Mouse (Mus musculus) C2C12 (cell line): Measurements from ENCODE around the gene Rabgef1. TPM values are rescaled to one million over a fixed set of nuclear protein-coding genes. Genes with fewer than 3 reads are reported as not detected.

Experiments used
- H3K27me3 ChIP-seq: one replicate; pipeline ENCODE4 v1.6.1; 2011; ENCODE audit not compliant: control insufficient read depth, insufficient read depth, insufficient read length
- H3K36me3 ChIP-seq: one replicate; pipeline ENCODE4 v1.6.1; 2011; ENCODE audit not compliant: control insufficient read depth, insufficient read depth
- H3K4me3 ChIP-seq: one replicate; pipeline ENCODE4 v1.5.1; 2011; ENCODE audit warnings: mild to moderate bottlenecking, control low read depth; ENCODE audit not compliant: poor library complexity, insufficient read depth, severe bottlenecking
- H3K79me2 ChIP-seq: one replicate; pipeline ENCODE4 v1.6.1; 2011; ENCODE audit not compliant: control insufficient read depth, insufficient read depth
- H3K79me3 ChIP-seq: one replicate; pipeline ENCODE4 v1.6.1; 2011; ENCODE audit warnings: low read depth, control low read depth
- H3ac ChIP-seq: one replicate; pipeline ENCODE3; 2011; ENCODE audit warnings: low read depth; ENCODE audit not compliant: control insufficient read depth, insufficient read length
- CEBPB ChIP-seq: IDR thresholded peaks from one replicate; pipeline ENCODE4 v1.6.1; 2011; ENCODE audit warnings: low read depth, mild to moderate bottlenecking, control low read depth, moderate library complexity
- CTCF ChIP-seq: IDR thresholded peaks from one replicate; pipeline ENCODE4 v1.5.1; 2011; ENCODE audit not compliant: control insufficient read depth, insufficient read depth, insufficient read length
- FOSL1 ChIP-seq: IDR thresholded peaks from one replicate; pipeline ENCODE4 v1.8.0; 2011; ENCODE audit warnings: mild to moderate bottlenecking, low read length; ENCODE audit not compliant: poor library complexity, insufficient read depth, severe bottlenecking
- MAX ChIP-seq: IDR thresholded peaks from one replicate; pipeline ENCODE4 v1.6.1; 2011; ENCODE audit warnings: mild to moderate bottlenecking, control low read depth
- MYOD1 ChIP-seq: IDR thresholded peaks from one replicate; pipeline ENCODE4 v1.6.1; 2011; ENCODE audit warnings: low read depth; ENCODE audit not compliant: control insufficient read depth, insufficient read length
- MYOG ChIP-seq: IDR thresholded peaks from one replicate; pipeline ENCODE4 v1.6.1; 2011; ENCODE audit not compliant: control insufficient read depth, insufficient read length; ENCODE audit errors: extremely low read depth
- USF1 ChIP-seq: IDR thresholded peaks from one replicate; pipeline ENCODE4 v1.6.1; 2011; ENCODE audit warnings: low read depth, mild to moderate bottlenecking, control low read depth, moderate library complexity
- long read RNA-seq, 2 experiments: library from polyadenylated mRNA; unstranded; transcript quantifications; one replicate each; pipeline ENCODE4 v2.0.0; 2019 to 2020
- polyA plus RNA-seq: library from polyadenylated mRNA; unstranded; fragments of >200 nt; fragmentation: generic; extraction: Trizol; gene quantifications from one replicate; pipeline ENCODE4 v1.2.1, GENCODE M21; 2012; ENCODE audit warnings: missing spikeins

The Rabgef1 gene
- 14.3 TPM for polyA plus RNA-seq
- long read RNA-seq, experiment 1, transcript Rabgef1-203 (9 exons, 2,690 nt) = major isoform, 8 of 24 reads
- long read RNA-seq, experiment 1, partial matches to known transcripts = 2 of 24 reads
- long read RNA-seq, experiment 1, other reads (novel, unspliced or antisense) = 14 of 24 reads
- long read RNA-seq, experiment 2, transcript Rabgef1-203 (9 exons, 2,690 nt) = major isoform, 74 of 159 reads
- long read RNA-seq, experiment 2, partial matches to known transcripts = 5 of 159 reads
- long read RNA-seq, experiment 2, other reads (novel, unspliced or antisense) = 78 of 159 reads

DNA sequence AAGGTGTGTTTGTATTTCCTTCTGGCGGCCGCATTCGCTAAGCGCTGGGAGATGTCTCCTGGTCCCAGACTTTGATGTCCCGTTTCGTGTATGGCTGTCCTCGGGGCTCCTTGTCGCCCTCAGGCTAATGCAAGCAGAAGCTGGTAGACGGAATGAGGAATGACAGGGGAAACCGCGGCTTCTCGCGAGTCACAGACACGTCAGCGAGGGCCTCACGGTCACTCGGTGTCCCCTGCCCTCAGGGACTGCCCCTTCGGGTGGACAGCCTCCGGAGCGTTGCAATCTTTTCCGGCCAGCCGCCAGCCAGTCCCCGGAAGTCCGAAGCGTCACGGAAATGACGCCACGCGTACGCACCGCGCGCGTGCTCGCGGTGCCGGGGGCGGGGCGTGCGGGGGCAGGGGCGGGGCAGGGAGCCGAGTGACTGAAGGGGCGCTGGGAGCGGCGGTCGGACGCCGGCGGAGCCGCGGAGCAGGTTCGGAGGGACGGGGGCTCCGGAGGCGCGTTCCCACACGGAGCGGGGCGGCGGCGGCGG is at the start of gene Rabgef1:
Gene Rabgef1 (plus strand): TSS at position 376 of the 532 bp plus-strand sequence.
- Histone ChIP-seq H3ac (peak within 1 kb of the TSS; percentile 72), H3K79me3 (peaks cover 41% of the 10 kb centered on the region), H3K27me3 (no peaks in the 10 kb centered on the region), H3K36me3 (no peaks in the 10 kb centered on the region), H3K4me3 (peak within 1 kb of the TSS; percentile 79), H3K79me2 (peaks cover 49% of the 10 kb centered on the region)
- TF ChIP-seq CTCF = no peak
- TF ChIP-seq FOSL1 = no peak
- TF ChIP-seq MAX = no peak
- TF ChIP-seq CEBPB = no peak
- TF ChIP-seq USF1 = no peak

- H3ac ChIP-seq = no peak overlapping the region
- no peaks in the 10 kb centered on the region for H3K36me3 ChIP-seq
- TF ChIP-seq MAX (no peak), CTCF (no peak)
- peaks cover 14% of the 10 kb centered on the region for H3K79me2 ChIP-seq
- no peaks in the 10 kb centered on the region for H3K79me3 ChIP-seq
- H3K4me3 ChIP-seq = no peak overlapping the region
- H3K27me3 ChIP-seq = no peaks in the 10 kb centered on the region
Measured at GRCm38 (mm10) chr5:130122355-130122754, 49.2 kb upstream of the Rabgef1 start.

- Histone ChIP-seq H3K79me3 (no peaks in the 10 kb centered on the region), H3ac (no peak overlapping the region), H3K79me2 (peaks cover 13% of the 10 kb centered on the region), H3K4me3 (no peak overlapping the region), H3K27me3 (no peaks in the 10 kb centered on the region), H3K36me3 (no peaks in the 10 kb centered on the region)
- no peak for TF ChIP-seq CTCF
- TF ChIP-seq USF1 = no peak
Measured at GRCm38 (mm10) chr5:130124271-130124670, 47.3 kb upstream of the Rabgef1 start.

DNA sequence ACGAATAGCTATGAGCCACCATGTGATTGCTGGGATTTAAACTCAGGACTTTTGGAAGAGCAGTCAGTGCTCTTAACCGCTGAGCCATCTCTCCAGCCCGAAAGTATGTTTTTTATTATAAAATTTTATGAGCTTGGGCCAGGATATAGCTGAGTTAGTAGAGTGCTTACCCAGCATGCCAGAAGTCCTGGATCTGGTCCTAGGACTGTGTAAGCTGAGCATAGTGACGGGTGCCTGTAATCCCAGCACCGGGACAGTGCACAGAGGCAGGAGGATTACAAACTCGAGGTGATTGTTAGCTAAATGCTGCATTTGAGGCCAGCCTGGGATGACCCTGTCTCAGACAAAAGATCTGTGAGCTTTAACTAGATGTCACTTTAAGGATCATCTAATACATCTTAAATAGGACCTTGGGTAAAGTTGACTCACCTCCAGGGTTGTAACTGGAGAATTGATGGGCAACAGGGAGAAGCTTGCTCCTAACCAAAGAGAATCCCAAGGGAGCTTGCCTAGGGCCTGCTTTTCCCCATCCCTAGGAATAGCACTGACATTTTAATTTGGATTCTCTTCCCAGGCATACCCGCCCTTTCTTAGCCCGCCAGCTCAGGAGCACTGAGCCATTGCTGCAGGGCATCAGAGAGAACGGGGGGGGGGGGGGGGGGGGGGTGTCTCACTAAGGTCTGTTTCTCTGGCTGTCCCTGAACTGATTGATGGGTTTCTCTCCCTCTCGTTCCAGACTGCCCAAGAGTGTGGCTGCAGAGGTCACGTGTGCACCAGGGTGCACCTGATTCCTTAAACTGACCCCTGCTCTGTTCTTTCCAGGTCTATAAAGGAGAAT is 42.7 kb upstream of the Rabgef1 start:
- H3K79me2 ChIP-seq = no peaks in the 10 kb centered on the region
- TF ChIP-seq MAX (no peak), MYOD1 (no peak), MYOG (no peak), USF1 (no peak), FOSL1 (no peak), CTCF (no peak)
- H3K27me3 ChIP-seq = no peaks in the 10 kb centered on the region
- no peaks in the 10 kb centered on the region for H3K79me3 ChIP-seq
- H3K36me3 ChIP-seq = no peaks in the 10 kb centered on the region
- H3ac ChIP-seq = peak overlapping the region; percentile 40
- no peak overlapping the region for H3K4me3 ChIP-seq

- no peaks in the 10 kb centered on the region for H3K79me2 ChIP-seq
- no peak for TF ChIP-seq FOSL1
- TF ChIP-seq MYOD1 = no peak
- no peak for TF ChIP-seq CEBPB
- no peak for TF ChIP-seq MAX
- no peak for TF ChIP-seq USF1
- no peak for TF ChIP-seq MYOG
- no peak for TF ChIP-seq CTCF
- no peaks in the 10 kb centered on the region for H3K36me3 ChIP-seq
- no peaks in the 10 kb centered on the region for H3K79me3 ChIP-seq
- no peaks in the 10 kb centered on the region for H3K27me3 ChIP-seq
- H3ac ChIP-seq = no peak overlapping the region
- H3K4me3 ChIP-seq = no peak overlapping the region
Measured at GRCm38 (mm10) chr5:130129524-130129793, 42.1 kb upstream of the Rabgef1 start.

DNA sequence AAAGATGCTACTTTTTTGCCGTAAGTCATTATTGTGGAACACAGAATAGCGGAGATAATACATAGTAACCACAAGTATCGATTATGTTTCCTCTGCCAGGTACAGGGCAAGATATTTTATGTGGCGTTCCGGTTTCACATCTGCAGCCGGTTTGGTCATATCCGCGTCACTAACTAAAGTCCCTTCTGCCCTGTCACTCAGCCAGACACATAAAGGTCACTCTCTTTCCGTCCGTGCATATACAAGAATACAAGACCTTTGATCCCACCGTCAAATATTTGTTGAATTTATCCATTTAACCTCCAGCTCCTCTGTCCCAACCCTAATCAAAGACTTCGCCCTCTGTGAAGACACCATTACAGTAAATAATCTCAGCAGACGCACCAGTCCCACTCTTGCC is 35.0 kb upstream of the Rabgef1 start:
- H3K79me2 ChIP-seq = no peaks in the 10 kb centered on the region
- no peak overlapping the region for H3ac ChIP-seq
- H3K27me3 ChIP-seq = no peaks in the 10 kb centered on the region
- no peaks in the 10 kb centered on the region for H3K79me3 ChIP-seq
- H3K4me3 ChIP-seq = no peak overlapping the region
- TF ChIP-seq USF1 = no peak
- TF ChIP-seq MAX = no peak
- TF ChIP-seq CTCF = no peak
- no peak for TF ChIP-seq MYOD1
- no peak for TF ChIP-seq CEBPB
- no peak for TF ChIP-seq MYOG
- no peak for TF ChIP-seq FOSL1
- H3K36me3 ChIP-seq = no peaks in the 10 kb centered on the region
